Mouse (Mus musculus) c-Kit-negative CD71-positive TER-119-positive erythroid progenitor cells, embryonic 14.5 days (primary cell): ENCODE measurements around the gene Capza3.

ENCODE experiments used
- DNase-seq: peaks from one replicate; pipeline ENCODE4 v3.0.0-alpha.2; 2013; ENCODE audit warnings: low read depth, low spot score

Capza3 gene

DNA sequence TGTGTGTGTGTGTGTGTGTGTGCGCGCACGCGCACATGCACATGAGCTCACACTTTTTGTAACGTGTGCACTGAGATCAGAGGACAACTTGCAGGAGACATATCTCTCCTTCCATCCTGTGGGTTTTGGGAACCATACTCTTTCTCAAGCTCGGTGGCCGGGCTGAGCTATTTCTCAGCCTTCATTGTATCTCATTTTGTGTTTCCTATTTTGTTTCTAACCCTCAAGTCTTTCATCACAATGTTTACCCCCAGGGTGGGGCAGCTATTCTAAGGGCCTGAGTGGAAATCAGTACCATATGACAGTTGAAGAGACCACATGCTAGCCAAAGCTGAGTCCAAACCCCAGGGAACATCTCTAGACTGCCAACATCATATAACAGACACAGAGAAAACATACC lies at the start of gene Capza3:
Capza3 (plus strand) TSS at position 301 of the 400 bp plus-strand sequence.
- no peak for DNase-seq

DNA sequence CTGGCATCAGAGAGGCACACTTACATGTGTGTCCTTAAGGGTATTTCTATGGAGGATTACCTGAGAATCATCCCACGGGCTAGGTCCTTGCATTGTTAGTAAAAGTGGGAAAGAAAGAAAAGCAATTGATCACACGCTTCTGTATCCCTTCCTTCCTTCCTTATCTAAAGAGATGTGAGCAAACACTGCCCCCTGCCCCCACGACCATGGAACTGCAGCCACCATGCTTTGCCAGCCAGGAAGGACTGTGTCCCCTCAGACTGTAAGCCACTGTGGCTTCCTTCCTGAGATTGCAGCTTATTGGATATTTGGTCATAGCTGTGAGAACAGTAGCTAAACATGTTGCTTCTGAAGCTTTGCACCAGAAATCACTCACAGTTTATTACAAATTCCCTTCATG lies 35.9 kb upstream of the Capza3 start:
- DNase-seq: no peak

- DNase-seq: no peak
These were observed 16.6 kb upstream of the Capza3 start for GRCm38 (mm10) chr6:140024404-140024803.

DNA sequence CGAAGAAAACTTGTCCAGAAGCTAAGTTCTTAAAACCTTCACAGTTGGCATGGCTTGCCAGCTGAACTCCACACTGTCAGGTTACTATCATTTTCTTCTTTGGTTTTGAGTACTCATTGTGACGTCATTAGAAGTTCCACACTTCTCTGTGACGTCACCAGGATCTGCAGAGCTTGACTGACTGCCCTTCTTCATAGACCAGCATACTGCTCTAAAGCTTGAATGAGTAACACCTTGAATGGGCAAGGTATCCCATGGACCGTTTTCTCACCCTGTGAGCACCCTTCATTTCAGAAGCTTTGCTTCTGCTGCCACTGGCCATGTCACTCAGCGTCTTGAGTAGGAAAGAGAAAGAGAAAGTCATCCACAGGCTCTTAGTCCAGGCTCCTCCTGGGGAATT lies 305 bp downstream of the Capza3 start, which contains the start of gene Plcz1:
Plcz1 (minus strand) TSS at position 101 of the 400 bp plus-strand sequence.
- no peak for DNase-seq

- DNase-seq: no peak
These were observed 10.4 kb downstream of the Capza3 start for GRCm38 (mm10) chr6:140051476-140051875.

DNA sequence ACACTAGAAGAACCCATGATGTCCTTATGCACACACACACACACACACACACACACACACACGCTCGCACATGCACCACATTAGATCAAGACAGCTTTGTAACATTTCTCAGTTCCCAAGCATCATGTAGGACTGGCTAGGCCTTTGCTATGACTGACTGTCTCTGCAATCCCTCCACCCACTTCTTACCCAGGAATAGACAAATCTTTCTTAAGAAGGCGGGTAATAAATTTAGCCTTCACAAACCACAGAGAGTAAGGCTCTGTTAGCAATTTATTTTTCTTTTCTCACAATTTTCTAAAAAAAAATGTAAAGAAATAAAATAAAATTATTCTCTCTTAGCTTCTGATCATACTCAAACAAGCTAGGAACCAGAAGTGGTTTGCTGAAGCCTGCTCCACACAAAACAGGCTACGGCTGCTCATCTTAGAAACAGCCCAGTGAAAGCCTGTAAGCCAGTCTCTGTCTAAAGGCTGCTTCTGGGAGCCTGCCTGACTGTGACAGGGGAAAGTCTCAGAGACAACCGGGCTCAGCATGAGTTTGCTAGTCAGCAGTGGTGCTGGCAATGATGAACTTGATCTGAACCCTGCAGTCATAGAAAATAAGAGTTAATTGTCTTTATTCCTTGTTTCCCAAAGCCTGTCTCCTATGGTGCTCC lies 13.3 kb downstream of the Capza3 start:
- no peak for DNase-seq

GRCm38 (mm10) chr6:140069177-140069576 lies 28.1 kb downstream of the Capza3 start:
- no peak for DNase-seq

DNA sequence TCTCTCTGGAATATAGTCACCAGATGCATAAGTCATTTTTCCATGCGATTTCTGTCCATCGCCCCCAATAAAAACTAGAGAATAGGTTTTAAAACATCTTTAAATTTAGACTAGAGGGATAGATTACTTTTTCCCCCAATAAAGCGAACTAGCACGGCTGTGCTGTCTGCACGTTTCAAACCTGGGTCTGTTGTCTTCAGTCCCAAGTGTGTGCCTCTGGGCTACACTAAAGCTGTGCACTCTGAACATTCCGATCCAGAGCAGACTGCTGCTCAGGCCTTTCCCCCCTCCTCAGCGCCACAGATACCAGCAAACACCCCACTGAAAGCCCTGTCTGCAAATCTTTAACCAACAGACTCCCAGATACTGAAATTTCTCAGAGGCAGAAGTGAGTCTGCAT lies 39.9 kb downstream of the Capza3 start:
- no peak for DNase-seq

DNA sequence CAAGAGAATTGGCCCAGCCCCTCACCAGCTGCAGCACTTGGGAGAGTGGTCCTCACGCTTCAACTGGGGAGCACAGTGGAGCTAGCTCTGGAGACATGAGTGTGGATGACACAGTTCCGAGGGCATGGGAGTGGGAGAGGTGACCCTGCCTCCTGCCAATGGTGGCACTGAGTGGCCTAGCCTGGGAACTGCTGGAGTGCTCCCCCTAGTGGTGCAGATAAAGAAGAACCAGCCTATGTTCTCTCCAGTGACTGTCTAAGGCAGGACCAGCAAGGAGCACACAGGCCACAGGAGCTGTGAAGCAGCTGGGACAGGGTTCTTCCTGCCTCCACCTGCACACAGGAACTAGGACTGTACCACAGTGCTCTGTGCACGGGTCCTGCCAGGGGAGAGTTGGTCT lies 40.7 kb downstream of the Capza3 start:
- DNase-seq: no peak

GRCm38 (mm10) chr6:140089855-140090254 lies 48.8 kb downstream of the Capza3 start:
- DNase-seq: no peak
